Mouse (Mus musculus) ES-E14 (cell line): ENCODE measurements at regions not wholly inside any gene's neighbourhood (a gene's known extent, or its start where the extent isn't known, plus 50 kb on each side); places are given as distances from the start of the nearest gene placed in this dataset.

Experiments
- DNase-seq: peaks from one replicate; pipeline ENCODE4 v3.0.0-alpha.2; 2013; ENCODE audit warnings: low read depth, low spot score
- H3K27ac ChIP-seq: 2 replicates; pipeline ENCODE4 v1.5.1; 2012; ENCODE audit warnings: low read depth, mild to moderate bottlenecking, low read length, moderate library complexity, mixed read lengths; ENCODE audit not compliant: poor library complexity, insufficient read depth, severe bottlenecking
- H3K36me3 ChIP-seq: 2 replicates; pipeline ENCODE4 v1.6.1; 2012; ENCODE audit warnings: mild to moderate bottlenecking, low read length, moderate library complexity, mixed read lengths; ENCODE audit not compliant: control insufficient read depth, poor library complexity, insufficient read depth, severe bottlenecking
- H3K4me1 ChIP-seq, 2 experiments: fragments of 150-350 bp in 1 of 2; sonication (generic) in 1 of 2; 2 replicates each; pipeline ENCODE4 v1.6.1; 2012; ENCODE audit warnings: low read length in 2 of 2, mild to moderate bottlenecking in 1 of 2, mixed read lengths in 1 of 2; ENCODE audit not compliant: control insufficient read depth in 2 of 2, insufficient read depth in 2 of 2, poor library complexity in 1 of 2
- H3K4me3 ChIP-seq, 2 experiments: fragments of 150-350 bp in 1 of 2; sonication (generic) in 1 of 2; 2 replicates each; pipeline ENCODE4 v1.5.1; 2012; ENCODE audit warnings: low read length in 2 of 2, low read depth in 1 of 2, mild to moderate bottlenecking in 1 of 2, mixed read lengths in 1 of 2; ENCODE audit not compliant: insufficient read depth in 1 of 2, poor library complexity in 1 of 2, severe bottlenecking in 1 of 2
- H3K9ac ChIP-seq: 2 replicates; pipeline ENCODE4 v1.6.1; 2012; ENCODE audit warnings: low read depth, mild to moderate bottlenecking, low read length, mixed read lengths; ENCODE audit not compliant: poor library complexity, insufficient read depth, severe bottlenecking
- H3K9me3 ChIP-seq: fragments of 150-350 bp; sonication (generic); 2 replicates; pipeline ENCODE4 v1.6.1; 2012; ENCODE audit warnings: low read depth, mild to moderate bottlenecking, low read length; ENCODE audit not compliant: control insufficient read depth, insufficient read depth
- CHD2 ChIP-seq: IDR thresholded peaks from 2 replicates; pipeline ENCODE4 v1.6.1; 2014; ENCODE audit warnings: mild to moderate bottlenecking, low read depth, low read length, inconsistent platforms
- HCFC1 ChIP-seq: IDR thresholded peaks from 2 replicates; pipeline ENCODE4 v1.6.1; 2012; ENCODE audit warnings: low read length, inconsistent platforms, borderline replicate concordance; ENCODE audit not compliant: insufficient read depth
- MAFK ChIP-seq: IDR thresholded peaks from 2 replicates; pipeline ENCODE4 v1.6.1; 2014; ENCODE audit warnings: mild to moderate bottlenecking, low read depth, low read length, inconsistent platforms; ENCODE audit not compliant: insufficient read depth
- ZC3H11A ChIP-seq: IDR thresholded peaks from 2 replicates; pipeline ENCODE4 v1.6.1; 2012; ENCODE audit warnings: low read depth, mild to moderate bottlenecking, inconsistent platforms, low read length, borderline replicate concordance
- ZNF384 ChIP-seq: IDR thresholded peaks from 2 replicates; pipeline ENCODE4 v1.6.1; 2012; ENCODE audit warnings: low read depth, low read length, inconsistent platforms
- in situ Hi-C, 2 experiments: fragments of 600-800 bp; cut with MboI; formaldehyde crosslinking; loops; one replicate each; pipeline ENCODE4 v1.15.1; 2025; ENCODE audit warnings: low sequenced_read_pairs in 2 of 2, inconsistent platforms in 1 of 2; ENCODE audit not compliant: unreplicated experiment in 2 of 2

DNA sequence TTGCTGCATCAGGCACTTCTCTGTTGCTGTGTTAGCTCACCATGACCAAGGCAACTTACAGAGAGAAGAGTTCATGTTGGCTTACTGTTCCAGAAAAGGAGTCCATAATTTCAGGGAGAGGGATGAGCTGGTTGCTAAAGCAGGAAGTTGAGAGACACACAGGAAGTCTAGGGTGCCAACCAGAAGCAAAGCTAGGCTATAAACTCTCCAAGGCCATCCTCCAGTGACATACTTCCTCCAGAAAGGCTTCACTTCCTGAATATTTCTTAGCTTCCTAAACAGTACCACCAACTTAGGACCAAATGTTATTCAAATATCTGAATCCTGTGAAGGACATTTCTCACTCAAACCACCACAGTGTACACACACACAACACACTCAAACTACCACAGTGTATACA is 2010.6 kb downstream of the A830018L16Rik start:
- TF ChIP-seq CHD2 (no peak), ZNF384 (no peak), MAFK (no peak), HCFC1 (no peak), ZC3H11A (no peak)
- Histone ChIP-seq H3K4me3 (no peak overlapping the region), H3K27ac (no peak overlapping the region), H3K9me3 (no peaks in the 10 kb centered on the region), H3K4me1 (peaks cover 0 to 2% of the 10 kb centered on the region in 2 experiments; a peak in 1 of 4 replicates), H3K9ac (no peak overlapping the region), H3K36me3 (no peaks in the 10 kb centered on the region)
- in situ Hi-C loops = no loop called here
- no peak for DNase-seq

GRCm38 (mm10) chr1:13425601-13426327 is 2011.9 kb downstream of the A830018L16Rik start:
- no peak for DNase-seq
- peaks cover 0 to 2% of the 10 kb centered on the region in 2 experiments; a peak in 1 of 4 replicates for H3K4me1 ChIP-seq
- H3K36me3 ChIP-seq = no peaks in the 10 kb centered on the region
- TF ChIP-seq ZC3H11A = no peak
- no peak for TF ChIP-seq CHD2
- TF ChIP-seq HCFC1 = no peak
- TF ChIP-seq ZNF384 = no peak
- TF ChIP-seq MAFK = no peak
- no peaks in the 10 kb centered on the region for H3K9me3 ChIP-seq
- in situ Hi-C loops = no loop called here
- no peak overlapping the region; a peak in 1 of 4 replicates for H3K4me3 ChIP-seq
- H3K9ac ChIP-seq = no peak overlapping the region
- H3K27ac ChIP-seq = no peak overlapping the region

- H3K4me1 ChIP-seq = peaks cover 0 to 2% of the 10 kb centered on the region in 2 experiments; a peak in 1 of 4 replicates
- H3K9me3 ChIP-seq = no peaks in the 10 kb centered on the region
- H3K27ac ChIP-seq = no peak overlapping the region
- H3K9ac ChIP-seq = peak overlapping the region; percentile 54; the same call in 1 of the 2 replicates
- DNase-seq = peak; percentile 24
- TF ChIP-seq MAFK (no peak), ZC3H11A (no peak), ZNF384 (no peak), CHD2 (no peak), HCFC1 (no peak)
- in situ Hi-C loops = no loop called here
- H3K36me3 ChIP-seq = no peaks in the 10 kb centered on the region
- peak overlapping the region; percentile 49 to 56 for H3K4me3 ChIP-seq
Observed at GRCm38 (mm10) chr1:13426328-13427067, 2012.6 kb downstream of the A830018L16Rik start.

GRCm38 (mm10) chr1:13427068-13427434 is 2013.1 kb downstream of the A830018L16Rik start:
- Histone ChIP-seq H3K4me1 (peaks cover 0 to 2% of the 10 kb centered on the region in 2 experiments; a peak in 1 of 4 replicates), H3K4me3 (no peak overlapping the region; a peak in 2 of 4 replicates), H3K36me3 (no peaks in the 10 kb centered on the region), H3K27ac (no peak overlapping the region), H3K9me3 (no peaks in the 10 kb centered on the region), H3K9ac (no peak overlapping the region)
- DNase-seq = no peak
- TF ChIP-seq ZC3H11A (no peak), HCFC1 (no peak), CHD2 (no peak)
- in situ Hi-C loops = no loop called here
